ENCODE assay signal across 9 mouse cellular contexts in the genomic region with DNA sequence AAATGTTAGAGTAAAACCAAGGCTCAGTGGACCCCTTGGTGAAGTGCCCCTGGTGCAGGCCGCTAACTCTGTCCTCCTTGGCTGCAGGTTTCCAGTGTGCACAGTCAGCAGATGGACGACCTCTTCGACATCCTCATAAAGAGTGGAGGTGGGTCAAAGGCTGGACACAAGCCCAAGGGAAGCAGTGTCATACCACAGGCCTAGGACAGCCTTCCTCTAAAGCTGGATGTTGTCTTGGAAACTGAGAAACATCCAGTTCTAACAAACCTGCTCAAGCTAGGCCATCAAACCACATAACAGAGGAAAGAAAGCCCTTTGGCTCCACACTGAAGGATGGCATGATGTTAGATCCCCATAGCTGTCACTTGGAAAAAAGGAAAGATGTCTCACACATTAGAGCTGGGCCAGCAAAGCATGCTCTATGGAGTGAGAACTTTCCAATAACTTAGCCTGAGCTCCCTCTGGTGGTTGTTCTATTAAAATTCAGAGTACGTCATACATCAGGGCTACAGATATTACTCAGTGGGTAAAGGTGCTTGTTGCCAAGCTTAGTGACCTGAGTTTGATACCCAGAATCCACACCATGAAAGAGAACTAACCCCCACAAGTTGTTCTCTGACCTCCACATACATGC.
DNase-seq lines count a peak whose midpoint lies in the region; ATAC-seq lines count a peak whose summit lies in the region.
"Had no signal": no experiment of that assay in that cellular context is flagged by ENCODE, and none has a peak within 500 bp of the region (broad histone marks: within the 10 kb centered on the region; RNA-seq: fewer than 3 reads in every experiment).

No protein-coding gene starts in this region.

- H3K9ac ChIP-seq in neural tube, embryonic 11.5 days (ENCODE audit: low read length), result no peak overlapping the region
- no peak overlapping the region for H3K9ac ChIP-seq in hindbrain, embryonic 16.5 days (ENCODE audit: low read depth, low read length)
- H3K9ac ChIP-seq in liver, embryonic 12.5 days, result no peak overlapping the region
- H3K9ac ChIP-seq: heart, embryonic 15.5 days had no signal

- peaks cover 13% of the 10 kb centered on the region for H3K36me3 ChIP-seq in neural tube, embryonic 11.5 days (ENCODE audit: control insufficient read depth, insufficient read depth, low read length)
- H3K36me3 ChIP-seq in hindbrain, embryonic 16.5 days (ENCODE audit: control insufficient read depth, insufficient read depth, low read length), result peaks cover 29% of the 10 kb centered on the region
- peaks cover 50% of the 10 kb centered on the region for H3K36me3 ChIP-seq in liver, embryonic 12.5 days

- no peak overlapping the region for H3K27ac ChIP-seq in neural tube, embryonic 11.5 days (ENCODE audit: low read depth, low read length)
- no peak overlapping the region for H3K27ac ChIP-seq in hindbrain, embryonic 16.5 days (ENCODE audit: low read depth, low read length)
- H3K27ac ChIP-seq in liver, embryonic 12.5 days, result no peak overlapping the region
- H3K27ac ChIP-seq: heart, embryonic 15.5 days had no signal

- H3K9me3 ChIP-seq in neural tube, embryonic 11.5 days (ENCODE audit: control insufficient read depth, low read length), result 0 out of 2 replicates have a peak, but pooled peaks cover 3% of the 10 kb centered on the region
- H3K9me3 ChIP-seq in hindbrain, embryonic 16.5 days (ENCODE audit: control insufficient read depth, low read length), result 0 out of 2 replicates have a peak, but pooled peaks cover 2% of the 10 kb centered on the region
- H3K9me3 ChIP-seq in liver, embryonic 12.5 days (replicated peaks), result peaks cover 10% of the 10 kb centered on the region; the same call in 1 of the 2 replicates

- 75% methylated on average over 4 of the region's 4 CpGs for WGBS in neural tube, embryonic 11.5 days
- 73% methylated on average over 4 of the region's 4 CpGs for WGBS in hindbrain, embryonic 16.5 days
- WGBS in liver, embryonic 12.5 days (ENCODE audit: insufficient replicate concordance), result 65% methylated on average over 4 of the region's 4 CpGs

- no peaks in the 10 kb centered on the region for H3K4me1 ChIP-seq in neural tube, embryonic 11.5 days (ENCODE audit: control insufficient read depth, insufficient read depth, low read length)
- H3K4me1 ChIP-seq in hindbrain, embryonic 16.5 days (ENCODE audit: control insufficient read depth, insufficient read depth, low read depth, low read length), result no peaks in the 10 kb centered on the region
- H3K4me1 ChIP-seq in liver, embryonic 12.5 days, result peaks cover 9% of the 10 kb centered on the region
- H3K4me1 ChIP-seq: heart, embryonic 15.5 days had no signal

- DNase-seq in neural tube, embryonic 11.5 days (ENCODE audit: low spot score), result peak; percentile 39
- no peak for DNase-seq in neural tube, embryonic 10.5 days (ENCODE audit: extremely low spot score, low spot score)
- DNase-seq in R1 (ENCODE audit: low read depth, low spot score), result peak; percentile 71
- peak; percentile 31 to 56 for DNase-seq in cerebellum, postnatal 25 days
- DNase-seq in retina, embryonic 14.5 days (ENCODE audit: low spot score), result peak; percentile 87
- DNase-seq in ovary, postnatal 10 days (ENCODE audit: low spot score), result no peak

- H3K4me2 ChIP-seq in neural tube, embryonic 11.5 days (ENCODE audit: low read depth), result no peak overlapping the region
- H3K4me2 ChIP-seq in hindbrain, embryonic 16.5 days (ENCODE audit: low read length), result no peak overlapping the region
- H3K4me2 ChIP-seq in liver, embryonic 12.5 days, result no peak overlapping the region
- H3K4me2 ChIP-seq: heart, embryonic 15.5 days had no signal

- ATAC-seq in neural tube, embryonic 11.5 days (ENCODE audit: insufficient read depth, low FRiP score, low TSS enrichment), result peak; percentile 35; the same call in 1 of the 2 replicates
- peak; percentile 94 for ATAC-seq in hindbrain, embryonic 16.5 days
- ATAC-seq in liver, embryonic 12.5 days, result 0 out of 2 replicates have a peak, but pooled peaks have one; percentile 30

- no peaks in the 10 kb centered on the region for H3K27me3 ChIP-seq in neural tube, embryonic 11.5 days (ENCODE audit: control insufficient read depth, insufficient read depth, low read length)
- H3K27me3 ChIP-seq in hindbrain, embryonic 16.5 days (replicated peaks; ENCODE audit: control insufficient read depth, insufficient read depth, low read length), result no peaks in the 10 kb centered on the region
- no peaks in the 10 kb centered on the region for H3K27me3 ChIP-seq in liver, embryonic 12.5 days (replicated peaks)
- H3K27me3 ChIP-seq: heart, embryonic 15.5 days had no signal

- H3K4me3 ChIP-seq in neural tube, embryonic 11.5 days (ENCODE audit: low read depth, low read length), result no peak overlapping the region
- H3K4me3 ChIP-seq in hindbrain, embryonic 16.5 days (ENCODE audit: low read length), result no peak overlapping the region
- no peak overlapping the region for H3K4me3 ChIP-seq in liver, embryonic 12.5 days
- H3K4me3 ChIP-seq: heart, embryonic 15.5 days had no signal

Comparison
In these comparisons a context has a peak if more than half of its experiments do, and no peak if none do; other contexts are left out.
1. DNase-seq: peak in neural tube, embryonic 11.5 days (single experiment), R1 (single experiment), cerebellum, postnatal 25 days (2 of 2) and retina, embryonic 14.5 days (single experiment); none in neural tube, embryonic 10.5 days (single experiment) and ovary, postnatal 10 days (single experiment).
2. ATAC-seq: peak in every context shown above with its lines; median percentile 94 in hindbrain, embryonic 16.5 days; 35 in neural tube, embryonic 11.5 days; 30 in liver, embryonic 12.5 days.